Mouse (Mus musculus): ENCODE measurements around the gene C2cd2l. TPM values are rescaled to one million over a fixed set of nuclear protein-coding genes. Genes with fewer than 3 reads are reported as not detected.
A peak's percentile ranks its signal among the peaks of the same experiment; 100 is the strongest.
"Not testable (repeated sequence)": the region's sequence is repeated elsewhere in the genome, so short reads cannot be mapped to it uniquely, and the experiment has no call there.

C2cd2l gene
- 10 to 100 TPM; 37.6 to 50.6 TPM for total RNA-seq (2021)
- long read RNA-seq, experiment 1, full-length matches to known transcripts: 3 of 12 reads
- long read RNA-seq, experiment 1, partial matches to known transcripts: 5 of 12 reads
- long read RNA-seq, experiment 1, other reads (novel, unspliced or antisense): 4 of 12 reads
- long read RNA-seq, experiment 2, full-length matches to known transcripts: 5 of 14 reads
- long read RNA-seq, experiment 2, partial matches to known transcripts: 4 of 14 reads
- long read RNA-seq, experiment 2, other reads (novel, unspliced or antisense): 5 of 14 reads

DNA sequence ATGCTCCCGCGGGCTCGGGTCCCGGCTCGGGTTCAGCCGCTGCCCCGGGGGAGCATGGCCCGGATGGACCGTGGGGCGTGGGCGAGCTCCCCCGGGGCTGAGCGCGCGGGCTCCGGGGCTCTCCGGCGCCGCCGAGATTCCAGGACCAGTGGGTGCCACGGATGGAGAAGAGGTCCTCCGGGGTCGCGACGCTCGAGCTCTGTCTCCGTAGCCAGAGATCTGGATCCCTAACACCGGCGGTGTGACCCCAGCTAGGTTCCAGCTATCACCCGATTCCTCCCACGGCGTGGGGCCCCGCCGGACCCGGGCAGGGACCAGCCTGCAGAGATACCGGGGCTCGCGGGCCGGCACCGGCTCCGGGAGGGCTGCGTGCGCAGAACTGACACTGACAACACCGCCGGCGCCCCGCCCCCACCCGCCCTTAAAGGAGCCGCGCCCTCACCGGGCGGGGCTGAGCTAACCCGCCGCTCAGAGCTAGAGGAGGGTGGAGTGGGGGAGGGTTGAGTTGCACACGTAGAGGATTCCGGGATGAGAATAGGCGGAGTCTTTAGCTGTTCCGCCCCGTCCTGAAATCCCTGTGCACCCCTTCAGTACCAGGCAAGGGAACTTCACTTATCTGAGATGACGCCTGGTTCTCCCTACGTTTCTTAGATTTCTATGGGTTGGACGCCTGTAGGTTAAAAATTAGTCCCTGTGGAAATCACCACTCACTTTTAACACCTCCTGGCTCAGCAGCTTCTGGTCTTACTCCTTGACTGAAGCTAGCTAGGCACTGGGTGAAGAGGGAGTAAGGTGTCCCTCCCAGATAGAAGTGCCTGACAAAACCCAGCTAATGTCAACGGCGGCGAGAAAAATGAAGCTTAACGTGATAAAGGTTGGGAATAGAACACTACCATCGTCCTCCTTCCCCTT is at the start of gene C2cd2l:
Gene C2cd2l, minus strand, starts transcription at position 399 of the 912 bp plus-strand sequence.
- DNase-seq: peak; percentile 91 to 96

DNA sequence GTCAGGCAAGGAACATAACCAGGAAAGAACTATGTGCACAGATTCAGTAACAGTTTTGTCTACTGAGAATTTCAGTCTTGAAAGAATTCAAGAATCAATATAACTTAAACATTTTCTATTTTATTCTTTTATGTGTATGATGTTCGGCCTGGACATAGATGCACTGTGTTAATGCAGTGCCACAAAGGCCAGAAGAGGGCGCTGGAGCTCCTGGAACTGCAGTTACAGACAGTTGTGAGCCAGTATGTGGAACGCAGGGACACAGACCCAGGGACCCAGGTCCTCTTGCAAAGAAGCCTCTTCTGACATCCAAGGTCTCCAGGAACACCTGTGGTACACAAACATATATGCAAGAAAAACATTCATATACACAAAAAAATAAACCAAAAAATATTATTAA is 44.4 kb upstream of the C2cd2l start:
- peak; percentile 50 to 57 for DNase-seq

DNA sequence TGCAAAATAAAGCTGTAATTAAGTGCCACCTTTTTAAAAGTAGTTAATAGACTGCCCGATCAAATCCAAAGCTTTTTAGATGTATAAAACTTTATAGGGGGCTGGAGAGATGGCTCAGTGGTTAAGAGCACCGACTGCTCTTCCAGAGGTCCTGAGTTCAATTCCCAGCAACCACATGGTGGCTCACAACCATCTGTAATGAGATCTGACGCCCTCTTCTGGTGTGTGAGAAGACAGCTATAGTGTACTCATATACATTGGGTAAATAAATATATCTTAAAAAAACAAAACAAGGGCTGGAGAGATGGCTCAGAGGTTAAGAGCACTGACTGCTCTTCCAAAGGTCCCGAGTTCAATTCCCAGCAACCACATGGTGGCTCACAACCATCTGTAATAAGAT is 41.8 kb upstream of the C2cd2l start:
- not testable (repeated sequence) for DNase-seq

DNA sequence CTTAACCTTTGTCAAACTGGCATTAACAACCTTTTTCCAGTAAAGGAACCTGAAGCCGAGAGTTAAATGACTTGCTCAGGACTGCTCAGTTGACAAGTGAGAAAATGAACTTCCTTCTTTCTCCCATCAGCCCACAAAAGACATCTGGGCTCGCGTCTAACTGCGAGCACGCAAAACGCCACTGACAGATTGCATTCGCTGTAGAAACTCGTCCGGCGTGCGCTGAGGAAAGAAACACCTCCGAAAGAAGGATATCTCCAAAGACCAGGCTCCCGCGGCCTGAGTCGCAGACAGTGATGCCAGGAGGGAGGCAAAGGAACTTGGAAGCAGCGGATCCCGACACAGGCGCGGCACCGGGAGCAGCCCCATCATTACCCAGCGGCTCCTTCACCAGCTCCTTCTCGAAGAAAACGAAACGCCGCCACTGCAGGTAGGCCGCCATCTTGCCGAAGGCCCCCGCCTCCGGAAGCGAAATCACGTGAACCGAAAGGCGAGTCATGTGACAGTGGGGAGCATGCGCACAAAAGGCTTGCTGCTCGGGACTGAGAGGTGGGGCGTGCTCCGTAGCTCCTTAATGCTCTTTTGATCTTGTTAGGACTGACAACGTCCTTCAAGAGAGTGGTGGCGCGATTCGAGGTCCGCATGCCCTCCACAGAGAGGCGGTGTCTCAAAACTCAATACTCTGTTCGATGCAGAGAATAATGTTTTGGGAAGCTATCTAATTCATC is 41.3 kb upstream of the C2cd2l start, which contains the start of gene Vps11:
Gene Vps11, minus strand, starts transcription at position 481 of the 728 bp plus-strand sequence.
- peak; percentile 95 to 96 for DNase-seq

DNA sequence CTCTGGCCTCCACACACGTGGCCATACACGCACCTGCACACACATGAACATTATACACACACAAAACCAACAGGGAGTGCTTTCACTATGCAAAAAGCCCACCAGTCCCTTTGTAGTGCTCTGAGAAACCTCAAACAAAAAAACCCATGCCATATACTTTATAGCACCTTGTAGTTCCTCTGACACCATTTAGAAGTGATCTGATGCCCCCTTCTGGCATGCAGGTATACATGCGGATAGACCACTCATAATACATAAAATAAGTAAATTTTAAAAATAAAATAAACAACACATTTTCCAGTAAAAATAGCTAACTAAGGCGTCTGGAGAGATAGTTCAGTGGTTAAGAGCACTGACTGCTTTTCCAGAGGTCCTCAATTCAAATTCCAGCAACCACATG is 37.1 kb upstream of the C2cd2l start:
- peak in 1 of 2 experiments; percentile 56 for DNase-seq

DNA sequence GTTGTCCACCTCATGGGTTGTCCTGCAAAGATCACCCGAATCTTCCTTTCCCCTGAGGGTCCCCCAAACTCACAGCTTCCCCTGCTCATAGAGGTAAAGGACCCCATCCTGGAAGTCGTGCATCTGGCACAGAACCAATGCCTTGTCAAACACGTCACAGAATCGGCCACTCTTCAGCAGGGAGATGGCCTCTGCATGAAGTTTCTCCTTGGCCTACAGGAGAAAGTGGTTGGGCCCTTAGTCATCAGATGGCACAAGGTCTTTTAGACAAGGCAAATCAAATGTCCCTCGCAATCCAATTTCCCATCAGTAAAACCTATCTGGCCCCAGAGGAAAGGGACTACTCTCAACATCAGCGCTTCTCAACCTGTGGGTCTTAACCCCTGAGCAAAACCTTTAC is 33.1 kb upstream of the C2cd2l start:
- DNase-seq: peak; percentile 39 to 59

DNA sequence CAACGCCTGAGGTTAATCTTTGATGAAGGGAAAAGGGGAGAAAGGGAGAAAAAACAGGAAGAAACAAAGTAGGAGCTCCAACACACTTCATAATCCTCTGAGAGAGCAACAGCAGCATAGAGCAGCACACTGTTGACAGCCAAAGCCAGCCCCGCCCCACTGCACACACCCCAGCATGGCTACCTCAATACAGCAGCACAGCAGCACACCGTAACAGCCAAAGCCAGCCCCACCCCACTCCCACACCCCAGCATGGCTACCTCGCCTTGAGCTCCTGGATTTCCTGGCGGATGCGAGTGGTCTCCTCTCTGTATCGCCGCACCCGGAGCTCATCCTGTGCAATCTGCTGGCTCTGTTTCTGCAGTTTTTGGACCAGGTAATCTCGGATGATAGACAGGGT is 32.3 kb upstream of the C2cd2l start:
- DNase-seq: no peak

DNA sequence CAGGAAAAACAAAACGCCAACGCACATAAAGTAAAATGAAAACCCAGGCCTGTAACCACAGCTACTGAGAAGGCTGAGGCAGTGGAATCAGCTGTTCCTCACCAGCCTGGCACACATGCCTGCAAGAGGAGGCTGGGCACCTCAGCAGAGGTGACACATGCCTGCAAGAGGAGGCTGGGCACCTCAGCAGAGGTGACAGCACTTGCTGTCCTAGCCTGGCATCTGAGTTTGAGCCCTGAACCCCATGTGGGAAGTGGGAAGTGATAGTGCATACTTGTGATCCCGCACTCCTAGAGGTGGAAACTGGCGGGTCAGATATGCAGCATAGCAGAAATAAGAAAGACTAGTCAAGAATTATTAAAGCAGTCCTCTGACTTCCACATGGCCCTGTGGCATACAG is 31.3 kb upstream of the C2cd2l start:
- no peak for DNase-seq

DNA sequence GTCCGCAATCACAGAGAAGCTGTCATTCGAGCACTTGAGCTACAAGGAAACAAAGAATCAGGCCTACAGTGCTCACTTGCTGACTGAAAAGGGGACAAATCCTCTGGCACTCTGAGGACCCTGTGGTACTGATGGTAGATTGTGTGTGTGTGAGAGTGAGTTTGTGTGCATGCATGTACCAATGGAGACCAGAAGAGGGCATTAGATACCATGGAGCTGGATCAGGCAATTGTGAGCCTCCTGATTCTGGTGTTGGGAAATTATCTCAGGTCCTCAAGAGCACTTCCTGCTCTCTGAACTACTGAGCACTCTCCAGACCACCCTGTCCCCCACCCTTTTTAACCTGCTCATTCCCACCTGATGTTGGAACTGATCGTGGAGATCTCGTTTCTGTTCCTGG is 28.5 kb upstream of the C2cd2l start:
- DNase-seq: no peak

DNA sequence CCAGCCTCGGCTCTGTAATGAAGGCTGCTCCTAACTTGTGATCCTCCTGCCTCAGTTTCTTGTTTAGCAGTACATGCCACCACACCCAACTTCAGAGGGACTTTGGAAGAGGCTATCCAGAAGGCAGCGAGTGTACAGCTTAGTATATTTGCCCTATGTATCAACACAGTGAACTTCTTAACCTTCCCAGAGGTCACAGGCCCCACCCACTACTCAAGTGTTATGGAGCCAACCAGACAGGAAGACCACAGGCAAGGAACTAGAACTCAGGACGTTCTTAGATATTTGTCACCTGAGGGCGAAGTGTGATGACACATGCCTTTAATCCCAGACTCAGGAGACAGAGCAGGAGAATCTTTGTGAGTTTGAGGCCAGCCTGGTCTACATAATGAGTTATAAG is 27.5 kb upstream of the C2cd2l start:
- no peak for DNase-seq

DNA sequence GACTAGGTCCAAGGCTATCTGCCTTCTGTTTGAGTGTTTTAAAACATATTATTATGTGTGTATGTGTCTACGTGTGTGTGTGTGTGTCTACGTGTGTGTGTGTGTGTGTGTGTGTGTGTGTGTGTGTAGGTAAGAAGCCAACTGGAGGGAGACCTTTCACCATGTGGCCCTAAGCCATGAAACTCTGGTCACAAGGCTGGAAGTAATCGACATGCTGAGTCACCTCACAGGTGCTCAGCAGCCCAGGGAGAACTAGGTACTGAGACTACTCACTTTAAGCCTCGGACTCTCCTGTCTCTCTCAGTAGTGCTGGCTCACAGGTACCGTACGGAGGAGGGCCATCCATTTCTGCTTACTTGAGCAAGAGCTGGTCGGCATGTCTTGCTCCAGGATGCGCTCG is 27.1 kb upstream of the C2cd2l start:
- DNase-seq: no peak

DNA sequence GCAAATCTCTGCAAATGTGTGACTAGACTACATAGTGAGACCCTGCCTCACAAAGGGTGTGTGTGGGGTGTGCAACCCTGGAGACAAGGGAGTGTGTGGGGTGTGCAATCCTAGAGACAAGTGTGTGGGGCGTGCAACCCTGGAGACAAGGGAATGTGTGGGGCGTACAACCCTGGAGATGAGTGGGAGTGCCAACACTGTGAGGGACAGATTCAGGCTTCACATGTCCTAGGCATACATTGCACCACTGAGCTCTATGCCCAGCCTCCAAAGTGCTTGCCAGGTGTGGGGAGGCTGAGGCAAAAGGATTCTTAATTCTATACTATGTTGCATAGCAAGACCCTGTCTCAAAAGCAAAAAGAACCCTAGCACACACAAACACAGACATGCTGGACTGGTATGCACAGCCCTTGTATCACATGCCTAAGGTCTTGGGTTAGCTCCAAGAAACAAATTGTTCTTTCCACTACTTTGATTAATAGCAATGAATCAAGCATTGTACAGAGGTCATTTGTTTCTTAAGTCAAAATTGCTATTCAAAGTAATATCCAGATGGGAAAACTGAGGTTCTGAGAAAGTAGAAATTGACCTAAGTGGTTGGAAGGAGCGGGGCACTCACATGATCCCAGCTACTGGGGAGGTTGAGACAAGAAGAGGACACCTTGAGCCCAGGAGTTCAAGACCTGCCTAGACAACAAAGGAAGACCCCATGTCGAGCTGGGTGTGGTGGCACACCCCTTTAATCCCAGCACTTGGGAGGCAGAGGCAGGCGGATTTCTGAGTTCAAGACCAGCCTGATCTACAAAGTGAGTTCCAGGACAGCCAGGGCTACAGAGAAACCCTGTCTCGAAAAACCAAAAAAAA is 25.7 kb upstream of the C2cd2l start:
- no peak for DNase-seq

DNA sequence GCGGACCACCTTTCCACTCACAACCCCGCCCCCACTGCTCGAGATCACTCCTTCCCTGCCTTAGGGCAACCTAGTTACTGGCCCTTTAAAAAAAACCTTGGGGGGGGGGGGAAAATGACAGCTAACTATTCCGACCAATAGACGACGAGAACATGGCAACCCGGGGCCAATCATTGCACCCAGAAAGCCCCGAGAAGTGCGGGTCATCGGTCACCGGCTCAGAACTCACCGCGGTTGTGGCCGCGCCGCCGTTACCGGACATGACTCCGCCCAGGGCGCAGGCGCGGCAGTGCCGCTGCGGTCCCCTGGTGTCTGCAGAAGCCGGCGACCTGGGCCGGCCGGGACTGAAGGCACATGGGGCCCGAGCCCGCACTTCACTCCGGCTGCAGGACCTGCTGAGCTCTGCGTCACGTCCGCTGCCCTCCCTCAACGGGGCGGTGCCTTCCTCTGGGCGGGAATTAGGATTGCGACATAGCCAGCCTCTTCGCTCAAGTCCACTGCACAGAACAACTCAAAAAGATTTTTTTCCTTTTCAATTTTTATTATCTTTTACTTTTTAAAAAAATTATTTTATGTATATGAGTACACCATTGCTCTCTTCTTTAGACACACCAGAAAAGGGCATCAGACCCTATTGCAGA is 23.8 kb upstream of the C2cd2l start, which contains the start of gene Hmbs:
Gene Hmbs, minus strand, starts transcription at position 448 of the 641 bp plus-strand sequence.
- DNase-seq: peak; percentile 95

DNA sequence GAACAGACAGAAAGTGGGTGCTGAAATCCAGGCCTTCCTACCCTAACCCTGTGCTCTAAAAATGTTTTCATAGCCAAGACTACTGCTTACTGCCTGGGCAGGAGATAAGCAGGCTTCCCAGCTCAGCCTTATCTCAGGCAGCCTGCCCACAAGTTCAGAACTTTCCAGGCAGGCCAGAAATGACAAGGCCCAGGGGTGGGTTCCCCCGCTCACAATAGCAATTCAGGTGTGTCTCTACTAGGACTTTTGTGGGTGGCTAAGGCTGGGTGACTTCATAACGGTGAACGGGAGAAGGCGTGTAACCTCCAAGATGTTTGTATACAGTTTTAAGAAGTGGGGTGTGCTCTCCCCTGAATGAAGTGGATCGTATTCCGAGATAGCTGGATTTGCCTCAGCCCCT is 23.2 kb upstream of the C2cd2l start:
- DNase-seq: peak; percentile 42 to 51

DNA sequence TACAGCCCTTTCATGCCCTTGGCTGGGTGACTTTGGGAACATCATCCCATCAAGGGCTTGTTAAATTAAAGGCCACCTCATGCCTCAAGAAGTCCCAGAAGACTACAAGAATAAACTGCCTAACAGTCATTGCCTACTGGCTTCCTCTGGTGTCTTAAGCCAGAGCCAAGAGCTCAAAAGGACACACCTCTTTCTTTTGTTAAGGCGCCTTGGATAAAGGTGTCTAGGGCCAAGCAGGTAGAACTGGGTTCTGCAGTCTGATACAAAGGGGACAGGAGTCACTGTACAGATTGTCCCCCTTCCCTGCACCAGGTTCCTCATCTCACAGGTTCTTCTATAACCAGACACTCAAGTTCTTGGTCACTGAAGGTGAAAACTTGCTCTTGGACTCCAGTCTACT is 22.5 kb upstream of the C2cd2l start:
- no peak for DNase-seq

DNA sequence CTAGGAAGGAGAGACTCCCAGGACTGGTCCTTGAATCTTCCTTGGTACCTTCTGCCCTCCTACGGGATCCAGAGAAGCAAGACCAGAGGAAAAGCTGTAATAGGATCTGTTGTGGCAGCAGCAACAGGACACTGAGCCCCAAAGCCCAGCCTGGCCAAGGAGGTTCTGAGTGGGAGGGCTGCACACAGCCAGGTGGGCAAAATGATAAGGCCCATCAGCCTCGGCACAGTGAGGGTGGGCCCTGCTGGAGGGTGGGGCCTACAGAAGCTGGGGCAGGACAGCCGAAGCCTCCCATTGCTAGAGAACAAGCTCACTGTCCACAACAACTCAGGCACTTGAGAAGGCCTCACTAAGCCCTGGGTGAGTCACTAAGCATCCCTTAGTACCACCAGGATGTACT is 22.1 kb upstream of the C2cd2l start:
- no peak for DNase-seq

DNA sequence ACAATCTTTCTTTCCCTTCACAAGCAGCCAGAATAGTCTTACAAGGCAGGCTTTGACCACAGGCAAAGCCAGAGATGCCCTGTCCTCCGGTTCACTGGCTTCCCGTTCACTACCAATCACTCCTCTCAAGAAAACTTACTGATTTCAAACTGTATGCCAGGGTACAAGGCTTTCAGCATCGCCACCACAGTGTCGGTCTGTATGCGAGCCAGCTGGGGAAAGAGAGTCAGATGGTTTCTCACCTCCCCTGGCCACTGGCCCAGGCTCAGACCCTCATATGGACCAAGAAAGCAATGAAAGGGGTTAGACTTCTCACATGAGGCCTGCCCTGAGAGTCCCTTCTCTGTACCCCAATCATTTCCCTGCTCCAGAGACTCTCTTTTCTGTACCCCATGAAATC is 21.4 kb upstream of the C2cd2l start:
- no peak for DNase-seq

DNA sequence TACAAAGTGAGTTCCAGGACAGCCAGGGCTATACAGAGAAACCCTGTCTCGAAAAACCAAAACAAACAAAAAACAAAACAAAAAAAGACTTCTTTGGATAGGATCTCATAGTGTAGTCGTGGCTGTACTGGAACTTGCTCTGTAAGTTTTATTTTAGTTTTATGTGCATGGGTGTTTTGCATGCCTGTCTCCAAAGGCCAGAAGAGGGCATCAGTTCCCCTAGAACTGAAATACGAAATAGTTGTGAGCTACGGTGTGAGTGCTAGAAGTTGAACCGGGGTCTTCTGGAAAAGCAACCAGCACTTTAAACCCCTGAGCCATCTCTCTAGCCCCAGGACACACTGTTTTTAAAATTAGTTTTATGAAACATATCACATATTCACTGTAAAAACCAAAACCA is 18.5 kb upstream of the C2cd2l start:
- no peak for DNase-seq

DNA sequence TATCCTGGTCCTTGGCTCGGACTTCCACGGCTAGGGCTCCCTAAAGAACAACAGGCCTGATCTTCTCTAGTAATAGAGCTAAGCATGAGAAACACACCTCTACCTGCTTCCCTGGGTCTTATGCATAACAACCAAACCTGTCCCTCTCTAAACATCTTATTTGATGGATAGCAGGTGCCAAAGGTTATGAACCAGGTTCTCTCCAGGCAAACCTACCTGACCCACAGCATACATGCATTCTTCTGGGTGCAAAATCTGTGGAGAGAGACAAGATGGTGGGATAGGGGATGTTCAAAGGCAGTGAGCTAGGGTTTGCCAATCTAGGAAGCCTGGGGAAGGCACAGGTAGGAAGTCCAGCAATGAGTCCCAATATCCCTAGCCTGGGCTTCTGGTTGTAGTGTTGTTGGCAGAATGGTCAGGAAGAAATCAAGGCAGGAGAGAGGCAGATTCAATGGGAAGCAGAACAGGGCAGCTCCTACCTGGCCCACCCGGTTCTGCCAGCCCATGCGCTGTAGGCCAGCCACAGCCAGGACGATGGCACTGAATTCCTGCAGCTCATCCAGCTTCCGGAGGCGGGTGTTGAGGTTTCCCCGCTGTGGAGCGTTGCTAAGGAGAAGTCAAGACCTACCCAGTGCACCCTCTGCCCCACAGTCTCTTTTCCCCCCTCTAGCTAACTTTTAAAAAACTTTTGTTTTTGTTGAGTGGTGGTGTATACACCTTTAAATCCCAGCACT is 17.5 kb upstream of the C2cd2l start:
- no peak for DNase-seq

DNA sequence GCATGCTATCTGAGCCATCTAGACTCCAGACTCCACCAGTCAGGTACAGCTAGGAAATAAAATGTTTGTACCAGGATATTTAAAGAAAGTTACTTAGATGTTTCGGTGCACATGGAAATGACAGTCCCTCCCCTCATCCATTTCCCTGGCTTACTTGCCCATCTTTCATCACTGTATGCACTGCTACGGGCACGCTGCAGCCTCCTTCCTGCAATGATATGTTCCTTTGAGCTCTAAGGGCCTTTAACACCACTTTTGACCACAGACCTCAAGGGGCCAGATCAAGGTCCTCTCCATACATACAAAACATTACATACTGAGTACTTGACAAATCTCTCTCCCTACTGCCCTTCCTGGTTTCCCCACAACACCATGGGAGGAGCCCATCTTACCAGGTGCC is 16.9 kb upstream of the C2cd2l start:
- no peak for DNase-seq

Measured in adrenal gland, postnatal 36 days (tissue).